Mouse (Mus musculus): Measurements from ENCODE around the gene Gm4141.
"Not testable (repeated sequence)": the region's sequence is repeated elsewhere in the genome, so short reads cannot be mapped to it uniquely, and the experiment has no call there.

Gm4141 gene

DNA sequence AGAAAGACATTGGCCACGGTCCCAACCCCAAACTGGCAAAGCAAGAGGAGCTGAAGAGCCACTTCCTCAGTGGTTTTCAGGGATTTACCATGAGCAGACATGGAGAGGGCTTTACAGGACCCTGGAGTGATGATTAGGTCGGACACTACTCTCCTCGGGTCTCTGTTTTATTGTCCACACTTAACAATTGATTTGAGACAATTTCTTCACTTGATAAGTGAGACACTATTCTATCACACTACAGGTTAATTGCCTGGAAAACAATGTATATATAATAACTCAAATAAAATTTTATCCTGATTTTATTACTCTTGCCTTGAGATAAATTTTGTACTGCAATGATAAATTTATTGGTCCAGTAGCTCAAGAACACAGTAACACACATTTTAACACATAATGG lies at the start of gene Gm4141:
Gm4141 (minus strand) TSS at position 101 of the 400 bp plus-strand sequence.
- DNase-seq, result not testable (repeated sequence)

DNA sequence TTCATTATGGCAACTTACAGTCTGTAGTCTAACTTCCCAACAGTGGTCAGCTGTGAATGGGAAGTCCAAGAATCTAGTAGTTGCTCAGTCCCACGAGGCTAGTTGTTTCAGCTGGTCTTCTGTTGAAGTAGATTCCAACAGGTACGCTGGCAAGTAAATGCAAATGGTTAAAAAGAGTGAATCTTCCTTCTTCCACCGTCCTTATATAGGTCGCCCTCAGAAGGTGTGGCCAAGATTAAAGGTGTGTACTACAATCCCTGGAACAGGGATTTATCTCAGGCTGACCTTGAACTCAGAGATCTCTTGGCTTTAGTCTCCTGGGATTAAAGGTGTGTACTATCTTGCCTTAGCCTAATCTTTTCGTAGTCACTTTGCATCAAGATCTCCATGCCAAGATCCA lies 22.9 kb upstream of the Gm4141 start, which contains the start of gene Gm4513:
Gm4513 (minus strand) TSS at position 101 of the 400 bp plus-strand sequence.
- not testable (repeated sequence) for DNase-seq

DNA sequence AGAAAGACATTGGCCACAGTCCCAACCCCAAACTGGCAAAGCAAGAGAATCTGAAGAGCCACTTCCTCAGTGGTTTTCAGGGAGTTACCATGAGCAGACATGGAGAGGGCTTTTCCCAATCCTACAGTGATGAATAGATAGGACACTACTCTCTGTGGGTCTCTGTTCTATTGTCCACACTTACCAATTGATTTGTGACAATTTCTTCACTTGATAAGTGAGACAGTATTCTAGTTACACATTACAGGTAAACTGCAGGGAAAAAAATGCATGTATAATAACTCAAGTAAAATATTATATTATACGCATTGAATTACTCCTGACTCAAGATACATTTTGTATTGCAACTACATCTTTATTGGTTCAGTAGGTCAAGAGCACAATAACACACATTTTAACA lies 30.4 kb downstream of the Gm4141 start, which contains the start of gene Gm5726:
Gm5726 (minus strand) TSS at position 101 of the 400 bp plus-strand sequence.
- not testable (repeated sequence) for DNase-seq

DNA sequence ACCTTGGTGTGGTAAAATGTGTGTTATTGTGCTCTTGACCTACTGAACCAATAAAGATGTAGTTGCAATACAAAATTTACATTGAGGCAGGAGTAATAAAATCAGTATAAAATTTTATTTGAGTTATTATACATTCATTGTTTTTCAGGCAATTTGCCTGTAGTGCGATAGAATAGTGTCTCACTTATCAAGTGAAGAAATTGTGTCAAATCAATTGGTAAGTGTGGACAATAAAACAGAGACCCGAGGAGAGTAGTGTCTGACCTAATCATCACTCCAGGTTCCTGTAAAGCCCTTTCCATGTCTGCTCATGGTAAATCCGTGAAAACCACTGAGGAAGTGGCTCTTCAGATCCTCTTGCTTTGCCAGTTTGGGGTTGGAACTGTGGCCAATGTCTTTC lies 42.5 kb downstream of the Gm4141 start, which contains the start of gene Vmn1r104:
Vmn1r104 (plus strand) TSS at position 301 of the 400 bp plus-strand sequence.
- DNase-seq, result not testable (repeated sequence)

Data from embryo, embryonic 11 days (tissue).